Mouse (Mus musculus): ENCODE measurements around the gene Vmn1r221.
"Not testable (repeated sequence)": the region's sequence is repeated elsewhere in the genome, so short reads cannot be mapped to it uniquely, and the experiment has no call there.

The Vmn1r221 gene

DNA sequence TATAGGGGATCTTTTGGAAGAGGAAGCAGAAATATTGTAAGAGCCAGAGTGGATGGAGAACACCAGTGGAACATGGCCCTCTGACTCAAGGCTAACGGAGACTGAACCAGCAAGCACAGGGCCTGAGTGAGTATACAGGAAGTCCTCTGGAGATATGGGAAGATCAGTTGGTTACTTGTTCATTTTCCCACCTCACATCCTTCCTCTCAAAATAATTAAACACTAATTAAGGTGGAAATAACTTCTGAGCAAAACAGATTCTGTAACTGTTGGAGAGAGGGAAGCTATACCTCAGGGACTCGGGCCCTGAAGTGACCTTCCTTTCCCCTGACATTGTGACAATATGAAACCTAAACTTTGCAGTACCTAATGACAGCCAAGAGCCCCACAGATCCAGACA lies at the start of gene Vmn1r221:
Gene Vmn1r221 (plus strand): TSS at position 301 of the 400 bp plus-strand sequence.
- not testable (repeated sequence) for DNase-seq (ENCODE audit: low read depth, low spot score)

DNA sequence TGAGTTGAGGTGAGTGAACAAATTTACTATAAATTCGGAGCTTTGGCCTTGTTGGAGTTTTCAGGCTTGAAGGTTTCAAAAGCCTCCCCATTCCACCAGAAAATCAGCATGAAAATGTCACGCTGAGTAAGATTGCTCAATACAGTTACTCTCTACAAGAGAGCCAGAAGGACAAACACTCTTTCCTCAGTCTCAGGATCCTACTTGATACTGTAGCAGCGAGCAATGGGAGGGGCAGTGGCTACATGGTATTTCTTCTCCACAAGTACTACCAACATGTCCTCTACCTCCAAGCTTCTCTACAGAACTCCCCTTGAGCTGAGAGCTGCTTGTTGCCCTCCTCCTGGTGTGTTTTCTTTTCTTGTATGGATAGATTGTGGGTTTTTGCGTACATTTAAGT lies 47.5 kb upstream of the Vmn1r221 start:
- DNase-seq (ENCODE audit: low read depth, low spot score) = not testable (repeated sequence)

DNA sequence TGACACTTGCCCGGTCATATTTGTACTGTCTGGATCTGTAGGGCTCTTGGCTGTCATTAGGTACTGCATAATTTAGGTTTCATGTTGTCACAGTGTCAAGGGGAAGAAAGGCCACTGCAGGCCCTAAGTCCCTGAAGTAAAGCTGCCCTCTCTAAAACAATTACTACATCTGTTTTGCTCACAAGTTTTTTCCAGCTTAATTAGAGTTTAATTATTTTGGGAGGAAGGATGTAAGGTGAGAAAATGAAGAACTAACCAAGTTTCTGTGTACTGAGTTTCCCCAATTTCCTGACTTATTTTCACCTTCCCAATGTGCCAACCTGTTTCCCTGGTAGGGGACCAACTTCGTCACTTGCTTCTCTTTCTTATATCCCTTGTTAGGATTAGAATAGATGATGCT lies 26.1 kb upstream of the Vmn1r221 start, which contains the start of gene Vmn1r220:
Gene Vmn1r220 (minus strand): TSS at position 101 of the 400 bp plus-strand sequence.
- no peak for DNase-seq (ENCODE audit: low read depth, low spot score)

DNA sequence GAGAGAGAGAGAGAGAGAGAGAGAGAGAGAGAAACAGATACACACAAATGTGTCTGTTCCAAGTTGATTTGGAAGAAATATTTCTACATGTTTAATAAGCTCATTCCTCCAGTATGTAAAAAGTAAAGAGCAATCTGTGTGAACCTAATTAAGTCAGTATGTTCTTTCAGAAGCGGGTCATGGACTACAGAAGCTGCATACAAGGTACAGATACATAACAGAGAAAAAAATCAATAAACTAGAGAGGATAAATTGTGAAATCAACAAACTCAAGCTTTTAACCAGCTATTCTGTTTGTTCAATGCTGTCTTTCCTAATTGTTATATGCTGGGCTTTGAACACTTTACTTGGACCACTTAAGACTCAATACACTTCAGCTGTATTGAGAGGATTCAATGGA lies 10.0 kb upstream of the Vmn1r221 start:
- not testable (repeated sequence) for DNase-seq (ENCODE audit: low read depth, low spot score)

DNA sequence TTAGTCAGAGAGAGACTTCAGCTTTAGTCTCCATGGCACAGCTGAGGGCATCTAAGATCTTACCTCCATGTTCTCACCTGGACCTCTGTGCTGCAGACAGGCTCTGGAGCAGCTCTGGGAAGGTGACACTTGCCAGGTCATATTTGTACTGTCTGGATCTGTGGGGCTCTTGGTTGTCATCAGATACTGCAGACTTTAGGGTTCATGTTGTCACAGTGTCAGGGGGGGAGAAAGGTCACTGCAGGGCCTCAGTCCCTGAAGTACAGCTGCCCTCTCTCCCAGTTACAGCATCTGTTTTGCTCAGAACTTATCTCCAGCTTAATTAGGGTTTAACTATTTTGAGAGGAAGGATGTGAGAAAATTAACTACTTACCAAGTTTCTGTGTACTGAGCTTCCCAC lies 21.9 kb downstream of the Vmn1r221 start, which contains the start of gene Vmn1r222:
Gene Vmn1r222 (minus strand): TSS at position 101 of the 400 bp plus-strand sequence.
- DNase-seq (ENCODE audit: low read depth, low spot score) = not testable (repeated sequence)

DNA sequence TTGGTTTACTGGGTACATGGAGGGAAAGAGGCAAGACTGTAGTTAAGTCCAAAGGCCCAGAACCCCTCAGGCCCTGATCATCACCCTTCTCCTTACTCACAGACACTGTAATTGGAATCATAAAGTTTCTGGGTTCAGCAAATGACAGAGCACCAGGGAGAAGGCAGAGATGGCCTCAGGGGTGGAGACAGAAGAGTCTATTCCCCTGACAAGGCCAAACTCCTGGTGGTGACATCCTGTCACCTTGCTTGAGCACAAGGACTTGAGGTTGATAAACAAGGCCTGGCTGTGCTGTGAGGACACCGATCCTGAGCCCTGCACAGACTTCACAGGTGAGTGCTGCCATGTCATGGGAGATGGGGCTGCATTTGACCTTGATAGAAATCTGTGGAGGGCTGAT lies 32.9 kb downstream of the Vmn1r221 start, which contains the start of gene Vmn1r223:
Gene Vmn1r223 (plus strand): TSS at position 301 of the 400 bp plus-strand sequence.
- DNase-seq (ENCODE audit: low read depth, low spot score) = not testable (repeated sequence)

DNA sequence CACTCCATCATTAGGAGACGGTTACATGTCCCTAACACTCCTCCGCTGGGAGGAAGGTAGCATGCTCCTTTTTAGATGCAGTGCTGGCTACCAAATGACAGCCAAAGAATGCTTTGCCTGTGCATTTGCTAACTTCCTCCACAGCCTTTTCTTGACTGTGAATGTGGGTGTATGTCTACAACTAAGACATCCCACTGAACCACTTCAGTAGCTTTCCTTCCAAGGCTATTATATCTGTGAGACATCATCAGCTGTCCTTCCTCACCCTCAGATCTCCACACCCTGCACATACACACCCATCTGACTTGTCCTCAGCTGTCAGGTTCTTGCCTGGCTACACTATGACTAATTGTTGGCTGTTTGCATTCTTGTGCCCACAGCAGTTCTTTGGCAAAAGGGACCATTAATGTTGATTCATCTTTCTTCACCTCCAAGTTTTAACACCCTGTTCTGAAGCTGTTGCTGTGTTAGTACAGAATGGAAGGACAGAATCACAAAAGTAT lies 44.7 kb downstream of the Vmn1r221 start:
- DNase-seq (ENCODE audit: low read depth, low spot score) = no peak

DNA sequence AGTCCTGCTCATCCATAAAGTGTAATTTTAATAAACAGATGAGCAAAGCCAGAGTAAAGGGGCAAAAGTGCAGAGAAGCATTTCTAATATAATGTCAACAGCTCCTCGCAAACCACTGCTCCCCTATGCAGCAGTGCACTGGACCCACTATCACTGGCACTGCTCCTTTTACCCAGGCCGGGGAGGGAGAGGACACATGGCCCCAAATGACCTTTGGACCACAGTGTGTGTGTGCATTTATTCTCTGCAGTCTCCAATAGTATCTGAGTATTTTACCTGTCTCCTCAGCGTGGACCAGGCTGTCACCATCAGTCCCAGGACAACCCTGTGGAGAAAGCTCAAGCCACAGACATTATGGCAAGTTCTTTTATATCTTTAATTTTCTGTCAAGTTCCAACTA lies 54.7 kb downstream of the Vmn1r221 start:
- not testable (repeated sequence) for DNase-seq (ENCODE audit: low read depth, low spot score)

DNA sequence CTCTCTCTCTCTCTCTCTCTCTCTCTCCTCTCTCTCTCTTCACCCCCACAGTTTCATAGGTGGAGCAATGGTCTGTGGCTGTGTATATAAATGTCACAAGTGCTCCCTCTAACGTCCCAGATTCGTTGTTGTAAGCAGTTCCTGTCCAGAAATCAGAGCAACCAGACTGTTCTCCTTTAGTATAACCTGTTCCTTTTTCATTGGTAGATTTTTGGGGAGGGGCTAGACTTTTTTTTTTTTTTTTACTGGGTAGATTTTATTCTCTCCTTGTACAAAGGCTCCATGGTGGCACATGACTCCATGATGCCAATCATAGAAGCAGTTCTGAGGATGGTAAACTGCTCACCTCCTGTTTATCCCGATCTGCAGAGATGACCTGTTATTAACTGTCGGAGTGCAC lies 55.2 kb downstream of the Vmn1r221 start:
- peak; percentile 26 for DNase-seq (ENCODE audit: low read depth, low spot score)

DNA sequence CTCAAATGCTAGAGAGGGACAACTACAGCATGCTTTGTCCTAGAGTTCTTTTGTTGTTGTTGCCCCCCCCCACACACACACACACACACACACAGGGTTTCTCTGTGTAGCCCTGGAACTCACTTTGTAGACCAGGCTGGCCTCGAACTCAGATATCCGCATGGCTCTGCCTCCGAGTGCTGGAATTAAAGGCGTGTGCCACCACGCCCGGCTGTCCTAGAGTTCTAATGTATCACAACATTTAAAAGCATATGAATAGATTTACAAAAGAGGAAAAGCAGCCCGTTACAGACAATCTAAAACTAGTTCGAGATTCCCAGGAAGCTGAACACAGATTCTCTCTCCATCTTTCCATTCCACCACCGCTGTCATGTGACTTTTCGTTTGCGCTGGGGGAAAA lies 55.8 kb downstream of the Vmn1r221 start:
- DNase-seq (ENCODE audit: low read depth, low spot score) = peak; percentile 9

DNA sequence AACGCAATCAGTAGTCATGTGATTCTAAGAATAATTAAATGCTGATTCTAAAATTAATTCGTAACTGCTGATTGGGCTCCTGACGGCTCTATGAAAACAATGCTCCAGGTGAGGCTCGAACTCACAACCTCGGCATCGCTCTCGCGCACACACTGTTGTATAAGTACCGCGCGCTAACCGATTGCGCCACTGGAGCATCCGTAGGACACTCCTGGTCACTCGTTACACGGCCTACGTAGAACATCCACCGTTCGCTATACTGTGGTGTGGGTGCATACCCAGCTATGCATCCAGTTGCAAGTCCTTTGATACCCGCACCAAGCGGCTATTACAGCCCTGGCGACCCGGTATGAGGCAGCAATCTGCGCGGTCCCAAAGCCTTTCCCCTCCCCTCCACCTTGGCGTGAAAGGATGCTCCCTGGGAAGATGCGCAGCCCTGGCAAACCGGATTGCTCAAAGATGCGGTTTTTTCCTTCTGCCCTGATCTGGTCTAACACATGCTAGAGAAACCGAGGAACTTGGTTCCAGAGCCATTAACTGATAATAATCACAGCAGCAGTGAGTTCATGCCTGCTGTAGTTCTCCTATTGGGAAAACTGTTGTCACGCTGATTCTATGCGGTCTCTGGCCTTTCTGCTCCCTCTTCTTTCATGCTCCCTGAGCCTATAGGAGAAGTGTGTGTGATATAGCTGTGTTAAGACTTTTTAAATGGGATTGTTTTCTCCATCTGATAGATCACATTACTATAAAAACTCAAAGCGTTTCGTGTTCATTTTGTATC lies 56.6 kb downstream of the Vmn1r221 start:
- peak; percentile 82 for DNase-seq (ENCODE audit: low read depth, low spot score)
